Mouse (Mus musculus) lung, postnatal 0 days (tissue): ENCODE results near the gene Trpv1.

Source experiments
- CTCF ChIP-seq: IDR thresholded peaks from 2 replicates; pipeline ENCODE4 v1.5.1; 2016; ENCODE audit warnings: antibody characterized with exemption, mild to moderate bottlenecking
- EP300 ChIP-seq: IDR thresholded peaks from 2 replicates; pipeline ENCODE4 v1.6.1; 2016; ENCODE audit warnings: antibody characterized with exemption, mild to moderate bottlenecking, control low read depth

GRCm38 (mm10) chr11:73207621-73208020 lies 26.5 kb upstream of the Trpv1 start:
- TF ChIP-seq CTCF (peak; percentile 57), EP300 (no peak)
